Mouse (Mus musculus) midbrain, postnatal 0 days (tissue): Measurements from ENCODE around the gene Tmem132c. TPM values are rescaled to one million over a fixed set of nuclear protein-coding genes. Genes with fewer than 3 reads are reported as not detected.

ENCODE experiments used
- ATAC-seq: fragments of 200-750 bp; cut with Nextera tagmentation; 2 replicates; pipeline ENCODE4 v1.8.0; 2017; ENCODE audit warnings: moderate number of reproducible peaks, mild to moderate bottlenecking, moderate TSS enrichment, moderate library complexity; ENCODE audit not compliant: low FRiP score
- DNase-seq: peaks from one replicate; pipeline ENCODE4 v3.0.0-alpha.2; 2015; ENCODE audit warnings: low spot score
- H3K27ac ChIP-seq: fragments of 300-500 bp; sonication (generic); 2 replicates; pipeline ENCODE4 v1.5.1; 2014; ENCODE audit warnings: low read depth, mild to moderate bottlenecking, low read length, mixed read lengths
- H3K27me3 ChIP-seq: fragments of 300-500 bp; sonication (generic); 2 replicates; pipeline ENCODE4 v1.6.1; 2014; ENCODE audit warnings: low read length, control low read depth, mixed read lengths; ENCODE audit not compliant: insufficient read depth
- H3K36me3 ChIP-seq: fragments of 300-500 bp; sonication (generic); 2 replicates; pipeline ENCODE4 v1.6.1; 2014; ENCODE audit warnings: low read length, control low read depth, mixed read lengths; ENCODE audit not compliant: insufficient read depth
- H3K4me1 ChIP-seq: fragments of 300-500 bp; sonication (generic); 2 replicates; pipeline ENCODE4 v1.6.1; 2014; ENCODE audit warnings: mild to moderate bottlenecking, control low read depth, antibody characterized with exemption, low read length, mixed read lengths; ENCODE audit not compliant: insufficient read depth
- H3K4me2 ChIP-seq: fragments of 300-500 bp; sonication (generic); 2 replicates; pipeline ENCODE4 v1.6.1; 2014; ENCODE audit warnings: low read depth, mild to moderate bottlenecking, low read length, mixed read lengths; ENCODE audit not compliant: poor library complexity, severe bottlenecking
- H3K4me3 ChIP-seq: fragments of 300-500 bp; sonication (generic); 2 replicates; pipeline ENCODE4 v1.5.1; 2014; ENCODE audit warnings: low read depth, mild to moderate bottlenecking, low read length, moderate library complexity
- H3K9ac ChIP-seq: fragments of 300-500 bp; sonication (generic); replicated peaks from 2 replicates; pipeline ENCODE4 v1.6.1; 2014; ENCODE audit warnings: mild to moderate bottlenecking, low read length, moderate library complexity, mixed read lengths; ENCODE audit not compliant: poor library complexity, severe bottlenecking
- H3K9me3 ChIP-seq: fragments of 300-500 bp; sonication (generic); 2 replicates; pipeline ENCODE4 v1.6.1; 2016; ENCODE audit warnings: low read length, control low read depth
- CTCF ChIP-seq: IDR thresholded peaks from 2 replicates; pipeline ENCODE4 v1.5.1; 2016; ENCODE audit warnings: antibody characterized with exemption, mild to moderate bottlenecking
- WGBS: fragments of 180-500 bp; shearing (Covaris S2); extraction: QIAGEN DNeasy Blood & Tissue Kit; methylation state at CpG from one replicate; pipeline ENCODE4 v1.1.7; 2014; 5-methylcytosine and 5-hydroxymethylcytosine counted together
- polyA plus RNA-seq: library from polyadenylated mRNA; unstranded; fragments of >200 nt; fragmentation: Nextera tagmentation; extraction: Ambion mirVana; gene quantifications from 2 replicates; pipeline ENCODE4 v1.2.1, GENCODE M21; 2015
- total RNA-seq: library from RNA; depleted of rRNA; stranded (reverse); fragments of >200 nt; gene quantifications from 2 replicates; pipeline ENCODE4 v1.2.3, GENCODE M21; 2014

Gene Tmem132c
- total and polyA plus RNA-seq, 2 experiments from 2014 or later = 10.2 to 40.0 TPM

DNA sequence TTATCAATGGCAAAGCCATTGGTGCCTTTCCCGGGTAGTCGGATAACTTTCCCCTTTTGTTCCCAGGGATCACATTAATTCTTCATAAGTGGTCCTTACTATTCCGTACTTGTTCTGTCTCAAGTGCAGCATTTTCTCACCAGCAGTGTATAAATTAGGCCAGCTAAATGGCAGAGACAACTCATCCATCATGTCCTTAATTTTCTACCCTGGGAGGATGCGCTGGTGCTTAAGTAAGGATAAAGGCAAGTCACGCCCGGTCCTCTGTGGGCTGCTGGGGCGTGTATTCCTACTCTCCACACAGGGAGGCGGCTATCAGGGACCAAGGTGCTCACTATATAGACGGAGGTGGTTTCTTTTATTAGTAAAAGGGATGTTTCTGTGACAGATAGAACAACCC is 236.2 kb downstream of the Tmem132c start:
- ATAC-seq = no peak

GRCm38 (mm10) chr5:127478322-127478721 is 236.7 kb downstream of the Tmem132c start:
- WGBS = 14% methylated on average over 11 of the region's 11 CpGs
- DNase-seq = no peak

More for the DNA sequence above, 236.2 kb downstream of the Tmem132c start:
- H3K27me3 ChIP-seq = no peaks in the 10 kb centered on the region
- H3K4me3 ChIP-seq = no peak overlapping the region
- H3K9me3 ChIP-seq = no peaks in the 10 kb centered on the region
- H3K4me2 ChIP-seq = no peak overlapping the region
- H3K9ac ChIP-seq = no peak overlapping the region
- H3K4me1 ChIP-seq = peaks cover 5% of the 10 kb centered on the region
- peak; percentile 35 for DNase-seq
- H3K27ac ChIP-seq = no peak overlapping the region
- no peaks in the 10 kb centered on the region for H3K36me3 ChIP-seq
- TF ChIP-seq CTCF = no peak
- WGBS = 17% methylated on average over 9 of the region's 9 CpGs

DNA sequence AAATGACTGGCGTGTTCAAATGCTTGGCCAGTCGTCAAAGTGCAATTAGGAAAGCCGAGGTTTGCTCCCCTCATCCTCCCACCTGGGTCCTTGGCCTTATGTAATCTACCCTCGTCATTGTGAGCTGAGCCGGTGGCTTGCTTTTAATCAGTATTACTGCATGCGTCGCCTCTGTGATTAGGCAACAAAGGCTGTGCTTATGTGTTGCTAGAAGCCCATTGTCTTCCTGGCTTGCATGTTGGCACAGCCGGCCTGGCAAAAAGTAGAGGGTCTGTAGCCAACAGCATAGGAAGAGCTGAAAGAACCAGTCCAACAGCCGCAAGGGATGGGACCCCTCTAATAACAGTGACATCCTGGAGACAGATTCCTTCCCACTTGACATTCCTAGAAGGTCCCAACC is 239.3 kb downstream of the Tmem132c start:
- ATAC-seq = no peak
- DNase-seq = peak; percentile 19
- H3K9ac ChIP-seq = no peak overlapping the region
- WGBS = 46% methylated on average over 9 of the region's 9 CpGs
- H3K27ac ChIP-seq = no peak overlapping the region
- H3K9me3 ChIP-seq = no peaks in the 10 kb centered on the region
- TF ChIP-seq CTCF = no peak
- peaks cover 5% of the 10 kb centered on the region for H3K4me1 ChIP-seq
- no peaks in the 10 kb centered on the region for H3K36me3 ChIP-seq
- H3K4me3 ChIP-seq = no peak overlapping the region
- H3K4me2 ChIP-seq = no peak overlapping the region
- no peaks in the 10 kb centered on the region for H3K27me3 ChIP-seq

More at GRCm38 (mm10) chr5:127478322-127478721, 236.7 kb downstream of the Tmem132c start:
- no peaks in the 10 kb centered on the region for H3K9me3 ChIP-seq
- no peak overlapping the region for H3K4me2 ChIP-seq
- H3K36me3 ChIP-seq = no peaks in the 10 kb centered on the region
- no peak overlapping the region for H3K4me3 ChIP-seq
- no peaks in the 10 kb centered on the region for H3K27me3 ChIP-seq
- no peak overlapping the region for H3K9ac ChIP-seq
- peaks cover 5% of the 10 kb centered on the region for H3K4me1 ChIP-seq
- H3K27ac ChIP-seq = no peak overlapping the region
- TF ChIP-seq CTCF = no peak
- ATAC-seq = no peak

GRCm38 (mm10) chr5:127481416-127481815 is 239.8 kb downstream of the Tmem132c start:
- WGBS = 27% methylated on average over 5 of the region's 5 CpGs
- peak; percentile 81 for TF ChIP-seq CTCF

GRCm38 (mm10) chr5:127482342-127482741 is 240.7 kb downstream of the Tmem132c start:
- WGBS = 89% methylated on average over 3 of the region's 3 CpGs
- no peak for ATAC-seq

More at GRCm38 (mm10) chr5:127481416-127481815, 239.8 kb downstream of the Tmem132c start:
- Histone ChIP-seq H3K9ac (no peak overlapping the region), H3K4me3 (no peak overlapping the region), H3K36me3 (no peaks in the 10 kb centered on the region), H3K4me1 (peaks cover 5% of the 10 kb centered on the region), H3K9me3 (no peaks in the 10 kb centered on the region), H3K4me2 (no peak overlapping the region), H3K27ac (no peak overlapping the region), H3K27me3 (no peaks in the 10 kb centered on the region)
- ATAC-seq (no peak), DNase-seq (peak; percentile 52)

GRCm38 (mm10) chr5:127483955-127484659 is 242.5 kb downstream of the Tmem132c start:
- Histone ChIP-seq H3K36me3 (no peaks in the 10 kb centered on the region), H3K9me3 (no peaks in the 10 kb centered on the region), H3K27me3 (no peaks in the 10 kb centered on the region), H3K27ac (no peak overlapping the region), H3K4me1 (no peaks in the 10 kb centered on the region), H3K4me3 (no peak overlapping the region), H3K9ac (no peak overlapping the region), H3K4me2 (no peak overlapping the region)
- WGBS = 43% methylated on average over 8 of the region's 8 CpGs
- no peak for DNase-seq
- ATAC-seq = no peak
- TF ChIP-seq CTCF = no peak

More at GRCm38 (mm10) chr5:127482342-127482741, 240.7 kb downstream of the Tmem132c start:
- Histone ChIP-seq H3K9me3 (no peaks in the 10 kb centered on the region), H3K27me3 (no peaks in the 10 kb centered on the region), H3K27ac (no peak overlapping the region), H3K4me3 (no peak overlapping the region), H3K4me1 (peaks cover 5% of the 10 kb centered on the region), H3K9ac (no peak overlapping the region), H3K36me3 (no peaks in the 10 kb centered on the region), H3K4me2 (no peak overlapping the region)
- TF ChIP-seq CTCF = no peak
- no peak for DNase-seq
